Mouse (Mus musculus): ENCODE measurements around the gene Ilkap. TPM values are rescaled to one million over a fixed set of nuclear protein-coding genes. Genes with fewer than 3 reads are reported as not detected.

Ilkap gene
- total and polyA plus RNA-seq, 2 experiments = 32.0 to 50.3 TPM

DNA sequence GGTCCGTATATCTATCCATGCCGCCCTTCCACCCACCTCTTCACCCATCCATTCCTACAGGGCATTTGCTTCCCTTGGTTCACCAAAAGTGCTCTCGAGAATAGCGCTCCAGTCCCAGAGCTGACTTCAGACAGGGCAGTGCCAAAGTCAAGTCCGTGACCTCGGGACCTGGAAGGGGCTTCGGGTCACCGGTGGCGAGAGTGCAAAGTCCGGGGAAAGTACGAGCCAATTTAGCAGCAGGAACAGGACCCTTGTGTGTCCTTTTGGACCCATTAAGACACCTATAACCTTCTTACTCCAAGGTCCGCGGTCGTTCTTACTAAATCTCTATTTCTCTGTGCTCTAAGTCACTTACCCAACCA, 14.9 kb upstream of the Ilkap start:
- H3K4me3 ChIP-seq (ENCODE audit: insufficient read depth, low read depth, low read length) = peak overlapping the region; percentile 92
- no peaks in the 10 kb centered on the region for H3K27me3 ChIP-seq (ENCODE audit: control insufficient read depth, insufficient read depth, low read length)
- DNase-seq (ENCODE audit: extremely low read depth, low read depth, low spot score) = peak; percentile 91
- under 1% methylated on average over 14 of the region's 14 CpGs for WGBS
- TF ChIP-seq POLR2A (IDR thresholded peaks at IDR 0.05; ENCODE audit: extremely low read depth, insufficient read depth, low read length) (no peak), CTCF (IDR thresholded peaks at IDR 0.05; ENCODE audit: low read depth, low read length) (no peak)
- H3K4me1 ChIP-seq (ENCODE audit: control insufficient read depth, insufficient read depth, low read length) = peaks cover 14% of the 10 kb centered on the region
- H3K36me3 ChIP-seq (ENCODE audit: control insufficient read depth, insufficient read depth, low read length) = peaks cover 4% of the 10 kb centered on the region
- peak overlapping the region; percentile 79 for H3K9ac ChIP-seq (ENCODE audit: low read depth, low read length)
- H3K27ac ChIP-seq (replicated peaks; ENCODE audit: insufficient read depth, low read depth, low read length) = peak overlapping the region; percentile 91
- no peaks in the 10 kb centered on the region for H3K79me2 ChIP-seq (ENCODE audit: control insufficient read depth, insufficient read depth, low read length)

- peak overlapping the region; percentile 92 for H3K4me3 ChIP-seq (ENCODE audit: insufficient read depth, low read depth, low read length)
- H3K27ac ChIP-seq (replicated peaks; ENCODE audit: insufficient read depth, low read depth, low read length) = peak overlapping the region; percentile 91
- peak; percentile 81 for TF ChIP-seq POLR2A (IDR thresholded peaks at IDR 0.05; ENCODE audit: extremely low read depth, insufficient read depth, low read length)
- no peak for TF ChIP-seq CTCF (IDR thresholded peaks at IDR 0.05; ENCODE audit: low read depth, low read length)
- under 1% methylated on average over 34 of the region's 34 CpGs for WGBS
- H3K4me1 ChIP-seq (ENCODE audit: control insufficient read depth, insufficient read depth, low read length) = peaks cover 14% of the 10 kb centered on the region
- H3K9ac ChIP-seq (ENCODE audit: low read depth, low read length) = peak overlapping the region; percentile 95
- no peaks in the 10 kb centered on the region for H3K79me2 ChIP-seq (ENCODE audit: control insufficient read depth, insufficient read depth, low read length)
- H3K36me3 ChIP-seq (ENCODE audit: control insufficient read depth, insufficient read depth, low read length) = peaks cover 3% of the 10 kb centered on the region
- H3K27me3 ChIP-seq (ENCODE audit: control insufficient read depth, insufficient read depth, low read length) = no peaks in the 10 kb centered on the region
- peak; percentile 94 for DNase-seq (ENCODE audit: extremely low read depth, low read depth, low spot score)
Observed at GRCm38 (mm10) chr1:91413030-91413506, 14.5 kb upstream of the Ilkap start.

DNA sequence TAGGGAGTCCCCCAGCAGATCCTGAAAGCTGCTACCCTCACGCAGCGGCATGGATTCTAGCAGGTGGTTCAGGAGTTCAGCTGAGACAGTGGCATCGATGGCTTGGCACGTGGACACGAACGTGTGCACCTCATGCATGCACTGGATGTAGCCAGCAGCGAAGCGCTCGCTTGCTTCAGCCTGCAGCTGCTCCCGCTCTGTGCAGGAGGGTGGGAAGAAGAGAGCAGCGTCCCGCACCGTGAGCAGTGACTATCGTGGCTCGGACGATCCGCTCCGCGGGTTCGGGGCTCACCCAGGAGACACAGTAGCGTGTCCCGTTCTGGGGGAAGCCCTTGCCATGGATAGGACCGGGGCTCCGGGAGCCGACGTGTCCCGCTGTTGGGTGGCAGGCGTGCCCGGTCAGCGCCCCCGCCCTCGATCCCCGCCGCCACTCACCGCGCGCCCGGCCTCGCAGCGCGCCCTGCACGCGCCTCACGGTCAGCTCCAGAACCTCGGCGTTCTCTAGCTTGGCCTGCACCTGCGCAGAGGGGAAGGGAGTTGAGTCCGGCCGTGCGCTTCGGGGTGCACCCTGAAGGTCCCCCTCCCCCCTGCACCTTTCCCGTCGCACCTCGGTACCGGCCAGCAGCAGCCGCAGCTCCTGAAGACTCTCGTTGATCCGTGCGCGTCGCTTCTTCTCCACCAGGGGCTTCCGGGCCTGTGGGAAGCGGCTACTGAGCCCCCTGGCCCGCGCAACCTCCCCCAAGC, 13.8 kb upstream of the Ilkap start:
- Histone ChIP-seq H3K9ac (ENCODE audit: low read depth, low read length) (peak overlapping the region; percentile 95), H3K27me3 (ENCODE audit: control insufficient read depth, insufficient read depth, low read length) (no peaks in the 10 kb centered on the region), H3K79me2 (ENCODE audit: control insufficient read depth, insufficient read depth, low read length) (no peaks in the 10 kb centered on the region), H3K4me1 (ENCODE audit: control insufficient read depth, insufficient read depth, low read length) (peaks cover 14% of the 10 kb centered on the region), H3K36me3 (ENCODE audit: control insufficient read depth, insufficient read depth, low read length) (peaks cover 3% of the 10 kb centered on the region), H3K4me3 (ENCODE audit: insufficient read depth, low read depth, low read length) (peak overlapping the region; percentile 92), H3K27ac (replicated peaks; ENCODE audit: insufficient read depth, low read depth, low read length) (peak overlapping the region; percentile 48)
- 0 out of 2 replicates have a peak, but pooled peaks have one; percentile 14 for TF ChIP-seq POLR2A (IDR thresholded peaks at IDR 0.05; ENCODE audit: extremely low read depth, insufficient read depth, low read length)
- TF ChIP-seq CTCF (IDR thresholded peaks at IDR 0.05; ENCODE audit: low read depth, low read length) = no peak
- peak; percentile 72 for DNase-seq (ENCODE audit: extremely low read depth, low read depth, low spot score)
- 8% methylated on average over 65 of the region's 65 CpGs for WGBS

GRCm38 (mm10) chr1:91411631-91412285, 13.1 kb upstream of the Ilkap start:
- no peak overlapping the region; the same call in 1 of the 2 replicates for H3K27ac ChIP-seq (replicated peaks; ENCODE audit: insufficient read depth, low read depth, low read length)
- WGBS = 89% methylated on average over 8 of the region's 8 CpGs
- H3K27me3 ChIP-seq (ENCODE audit: control insufficient read depth, insufficient read depth, low read length) = no peaks in the 10 kb centered on the region
- DNase-seq (ENCODE audit: extremely low read depth, low read depth, low spot score) = no peak
- peaks cover 14% of the 10 kb centered on the region for H3K4me1 ChIP-seq (ENCODE audit: control insufficient read depth, insufficient read depth, low read length)
- peak overlapping the region; percentile 92; the same call in 1 of the 2 replicates for H3K4me3 ChIP-seq (ENCODE audit: insufficient read depth, low read depth, low read length)
- H3K79me2 ChIP-seq (ENCODE audit: control insufficient read depth, insufficient read depth, low read length) = no peaks in the 10 kb centered on the region
- no peaks in the 10 kb centered on the region; the same call in 1 of the 2 replicates for H3K36me3 ChIP-seq (ENCODE audit: control insufficient read depth, insufficient read depth, low read length)
- H3K9ac ChIP-seq (ENCODE audit: low read depth, low read length) = peak overlapping the region; percentile 95
- TF ChIP-seq CTCF (IDR thresholded peaks at IDR 0.05; ENCODE audit: low read depth, low read length) (no peak), POLR2A (IDR thresholded peaks at IDR 0.05; ENCODE audit: extremely low read depth, insufficient read depth, low read length) (no peak)

- 91% methylated on average over 4 of the region's 4 CpGs for WGBS
- Histone ChIP-seq H3K4me3 (ENCODE audit: insufficient read depth, low read depth, low read length) (no peak overlapping the region), H3K27me3 (ENCODE audit: control insufficient read depth, insufficient read depth, low read length) (no peaks in the 10 kb centered on the region), H3K4me1 (ENCODE audit: control insufficient read depth, insufficient read depth, low read length) (peaks cover 6% of the 10 kb centered on the region), H3K36me3 (ENCODE audit: control insufficient read depth, insufficient read depth, low read length) (no peaks in the 10 kb centered on the region; the same call in 1 of the 2 replicates), H3K79me2 (ENCODE audit: control insufficient read depth, insufficient read depth, low read length) (no peaks in the 10 kb centered on the region), H3K27ac (replicated peaks; ENCODE audit: insufficient read depth, low read depth, low read length) (no peak overlapping the region), H3K9ac (ENCODE audit: low read depth, low read length) (no peak overlapping the region)
- no peak for DNase-seq (ENCODE audit: extremely low read depth, low read depth, low spot score)
- TF ChIP-seq POLR2A (IDR thresholded peaks at IDR 0.05; ENCODE audit: extremely low read depth, insufficient read depth, low read length) = no peak
- TF ChIP-seq CTCF (IDR thresholded peaks at IDR 0.05; ENCODE audit: low read depth, low read length) = no peak
Observed at GRCm38 (mm10) chr1:91407819-91408218, 9.2 kb upstream of the Ilkap start.
